Mouse (Mus musculus) thymus, adult 2 months (tissue): ENCODE measurements at regions not wholly inside any gene's neighbourhood (a gene's known extent, or its start where the extent isn't known, plus 50 kb on each side); places are given as distances from the start of the nearest gene placed in this dataset.

Experiments used
- DNase-seq: peaks from one replicate; pipeline ENCODE4 v3.0.0; 2021
- H3K27ac ChIP-seq: fragments of 200-500 bp; 2 replicates; pipeline ENCODE4 v1.5.1; 2012; ENCODE audit warnings: low read length, control low read depth; ENCODE audit not compliant: control insufficient read depth, insufficient read depth
- H3K27me3 ChIP-seq: fragments of 200-500 bp; 2 replicates; pipeline ENCODE4 v1.6.1; 2012; ENCODE audit warnings: mild to moderate bottlenecking, low read length, moderate library complexity, mixed read lengths; ENCODE audit not compliant: control insufficient read depth, insufficient read depth
- H3K36me3 ChIP-seq: fragments of 200-500 bp; 2 replicates; pipeline ENCODE4 v1.6.1; 2012; ENCODE audit warnings: mild to moderate bottlenecking, low read length, moderate library complexity; ENCODE audit not compliant: control insufficient read depth, insufficient read depth
- H3K4me1 ChIP-seq: fragments of 200-500 bp; replicated peaks from 2 replicates; pipeline ENCODE4 v1.6.1; 2012; ENCODE audit warnings: low read length; ENCODE audit not compliant: control insufficient read depth, insufficient read depth
- H3K4me3 ChIP-seq: fragments of 200-500 bp; 2 replicates; pipeline ENCODE4 v1.5.1; 2012; ENCODE audit warnings: mild to moderate bottlenecking, low read length, control low read depth, moderate library complexity; ENCODE audit not compliant: control insufficient read depth, insufficient read depth
- CTCF ChIP-seq: fragments of 200-500 bp; IDR thresholded peaks from 2 replicates; pipeline ENCODE4 v1.5.1; 2012; ENCODE audit warnings: mild to moderate bottlenecking, control low read depth, low read length, moderate library complexity, borderline replicate concordance; ENCODE audit not compliant: control insufficient read depth, poor library complexity, insufficient read depth; ENCODE audit errors: extremely low read depth
- POLR2A ChIP-seq: fragments of 200-500 bp; IDR thresholded peaks from 2 replicates; pipeline ENCODE4 v1.6.1; 2012; ENCODE audit warnings: mild to moderate bottlenecking, low read length, control low read depth, moderate library complexity; ENCODE audit not compliant: control insufficient read depth, poor library complexity, insufficient read depth; ENCODE audit errors: extremely low read depth
- WGBS: fragments of 180-500 bp; shearing (Covaris S2); methylation state at CpG from one replicate; pipeline ENCODE4 v1.1.7; 2018; 5-methylcytosine and 5-hydroxymethylcytosine counted together

GRCm38 (mm10) chr6:51289067-51289725 is 143.3 kb upstream of the Nfe2l3 start:
- TF ChIP-seq CTCF (no peak), POLR2A (no peak)
- WGBS = 82% methylated on average over 6 of the region's 6 CpGs
- no peak overlapping the region for H3K4me3 ChIP-seq
- H3K4me1 ChIP-seq = peaks cover 6% of the 10 kb centered on the region; the same call in 1 of the 2 replicates
- H3K27ac ChIP-seq = no peak overlapping the region
- no peaks in the 10 kb centered on the region for H3K36me3 ChIP-seq
- H3K27me3 ChIP-seq = no peaks in the 10 kb centered on the region
- DNase-seq = no peak

- Histone ChIP-seq H3K27ac (no peak overlapping the region), H3K4me1 (no peaks in the 10 kb centered on the region), H3K4me3 (no peak overlapping the region), H3K36me3 (no peaks in the 10 kb centered on the region), H3K27me3 (no peaks in the 10 kb centered on the region)
- 90% methylated on average over 11 of the region's 11 CpGs for WGBS
- TF ChIP-seq POLR2A (no peak), CTCF (no peak)
- no peak for DNase-seq
These were observed 131.6 kb upstream of the Nfe2l3 start for GRCm38 (mm10) chr6:51300694-51301417.

- Histone ChIP-seq H3K4me3 (no peak overlapping the region), H3K36me3 (no peaks in the 10 kb centered on the region), H3K4me1 (no peaks in the 10 kb centered on the region), H3K27ac (no peak overlapping the region), H3K27me3 (no peaks in the 10 kb centered on the region)
- TF ChIP-seq CTCF (no peak), POLR2A (no peak)
- no peak for DNase-seq
- WGBS = 95% methylated on average over 4 of the region's 4 CpGs
These were observed 130.6 kb upstream of the Nfe2l3 start for GRCm38 (mm10) chr6:51301831-51302230.

- no peaks in the 10 kb centered on the region for H3K36me3 ChIP-seq
- H3K4me1 ChIP-seq = no peaks in the 10 kb centered on the region
- 96% methylated on average over 7 of the region's 7 CpGs for WGBS
- H3K4me3 ChIP-seq = no peak overlapping the region
- no peak for DNase-seq
- no peaks in the 10 kb centered on the region for H3K27me3 ChIP-seq
- H3K27ac ChIP-seq = no peak overlapping the region
- TF ChIP-seq CTCF = no peak
- no peak for TF ChIP-seq POLR2A
These were observed 130.2 kb upstream of the Nfe2l3 start for GRCm38 (mm10) chr6:51302240-51302639.

- Histone ChIP-seq H3K27me3 (no peaks in the 10 kb centered on the region), H3K36me3 (no peaks in the 10 kb centered on the region), H3K4me3 (no peak overlapping the region), H3K27ac (no peak overlapping the region), H3K4me1 (no peaks in the 10 kb centered on the region)
- no peak for DNase-seq
- WGBS = 78% methylated on average over 2 of the region's 2 CpGs
- TF ChIP-seq CTCF = no peak
- TF ChIP-seq POLR2A = no peak
These were observed 114.1 kb upstream of the Nfe2l3 start for GRCm38 (mm10) chr6:51318341-51318740.

- Histone ChIP-seq H3K36me3 (no peaks in the 10 kb centered on the region), H3K4me3 (no peak overlapping the region), H3K27ac (no peak overlapping the region), H3K27me3 (no peaks in the 10 kb centered on the region), H3K4me1 (no peaks in the 10 kb centered on the region)
- TF ChIP-seq POLR2A (no peak), CTCF (no peak)
- 96% methylated on average over 1 of the region's 1 CpGs for WGBS
- DNase-seq = no peak
These were observed 112.5 kb upstream of the Nfe2l3 start for GRCm38 (mm10) chr6:51320019-51320418.
